Mouse (Mus musculus) olfactory bulb, adult 2 months (tissue): ENCODE measurements around the gene Myh3.

Experiments used
- CTCF ChIP-seq: fragments of 200-500 bp; IDR thresholded peaks from 2 replicates; pipeline ENCODE4 v1.5.1; 2012; ENCODE audit warnings: low read depth, mild to moderate bottlenecking, low read length, moderate library complexity; ENCODE audit not compliant: insufficient read depth
- POLR2A ChIP-seq: fragments of 200-500 bp; IDR thresholded peaks from 2 replicates; pipeline ENCODE4 v1.6.1; 2012; ENCODE audit warnings: mild to moderate bottlenecking, low read depth, low read length, moderate library complexity; ENCODE audit not compliant: insufficient read depth

- no peak for TF ChIP-seq POLR2A
- TF ChIP-seq CTCF: no peak
These were observed 46.5 kb upstream of the Myh3 start for GRCm38 (mm10) chr11:67031603-67031915.
